18 mouse cellular contexts compared by ENCODE assay signal in genomic region chr10:94038366-94039260, GRCm38 (mm10). TPM values are rescaled to one million over a fixed set of nuclear protein-coding genes. Genes with fewer than 3 reads are reported as not detected.
DNase-seq lines count a peak whose midpoint lies in the region; ATAC-seq and TF ChIP-seq lines count a peak whose summit lies in the region.
"Had no signal": no experiment of that assay in that cellular context is flagged by ENCODE, and none has a peak within 500 bp of the region (broad histone marks: within the 10 kb centered on the region; RNA-seq: fewer than 3 reads in every experiment).

No protein-coding gene starts in this region.

- H3K4me3 ChIP-seq in hindbrain, postnatal 0 days (ENCODE audit: low read length) = no peak overlapping the region
- no peak overlapping the region for H3K4me3 ChIP-seq in hindbrain, embryonic 14.5 days (replicated peaks; ENCODE audit: low read length)
- peak overlapping the region; percentile 35; the same call in 1 of the 2 replicates for H3K4me3 ChIP-seq in bone marrow macrophage, adult 2 months (ENCODE audit: insufficient read depth, low read length)
- H3K4me3 ChIP-seq: heart, embryonic 15.5 days; limb, embryonic 10.5 days; liver, embryonic 15.5 days; neural tube, embryonic 12.5 days had no signal

- no peak for TF ChIP-seq POLR2A in bone marrow macrophage, adult 2 months (IDR thresholded peaks at IDR 0.05; ENCODE audit: borderline replicate concordance, low read depth, low read length)

- no peak overlapping the region for H3K9ac ChIP-seq in hindbrain, postnatal 0 days (replicated peaks; ENCODE audit: low read length)
- H3K9ac ChIP-seq in hindbrain, embryonic 14.5 days = no peak overlapping the region
- H3K9ac ChIP-seq: heart, embryonic 15.5 days; liver, embryonic 15.5 days; neural tube, embryonic 12.5 days had no signal

- no peak for DNase-seq in hindbrain, postnatal 0 days (ENCODE audit: low spot score)
- no peak for DNase-seq in hindbrain, embryonic 14.5 days (ENCODE audit: low spot score)
- DNase-seq in spleen, postnatal 36 days (ENCODE audit: low spot score in 2 of 2) = peak; percentile 19 to 35
- DNase-seq in spleen, adult 18-20 months = no peak
- DNase-seq in splenic B cell, adult 2 months (ENCODE audit: low read depth, low spot score) = peak; percentile 62
- no peak for DNase-seq in frontal cortex, postnatal 14 days (ENCODE audit: low spot score in 2 of 2)
- DNase-seq in thymus, postnatal 25 days = no peak
- DNase-seq: adrenal gland, postnatal 10 days; cerebellum, adult 11-12 months; cerebellum, postnatal 25 days; right cerebral cortex, postnatal 4 days had no signal

- peak overlapping the region; percentile 30 for H3K4me2 ChIP-seq in hindbrain, postnatal 0 days (ENCODE audit: low read depth, low read length)
- H3K4me2 ChIP-seq in hindbrain, embryonic 14.5 days (replicated peaks) = no peak overlapping the region
- H3K4me2 ChIP-seq: heart, embryonic 15.5 days; neural tube, embryonic 12.5 days had no signal

- WGBS in hindbrain, postnatal 0 days = 67% methylated on average over 7 of the region's 7 CpGs
- WGBS in hindbrain, embryonic 14.5 days = 71% methylated on average over 7 of the region's 7 CpGs

- H3K27me3 ChIP-seq in hindbrain, postnatal 0 days (ENCODE audit: insufficient read depth, low read length) = no peaks in the 10 kb centered on the region
- H3K27me3 ChIP-seq in hindbrain, embryonic 14.5 days (ENCODE audit: control insufficient read depth, insufficient read depth, low read length) = no peaks in the 10 kb centered on the region
- no peaks in the 10 kb centered on the region for H3K27me3 ChIP-seq in splenic B cell, adult 2 months (ENCODE audit: control insufficient read depth, insufficient read depth, low read length, poor library complexity, severe bottlenecking)
- H3K27me3 ChIP-seq: heart, embryonic 15.5 days; liver, embryonic 15.5 days; neural tube, embryonic 12.5 days had no signal

- no peak for TF ChIP-seq CTCF in hindbrain, postnatal 0 days (IDR thresholded peaks at IDR 0.05; ENCODE audit: low read depth)
- no peak for TF ChIP-seq CTCF in bone marrow macrophage, adult 2 months (IDR thresholded peaks at IDR 0.05; ENCODE audit: low read depth, low read length)

- no peak overlapping the region for H3K27ac ChIP-seq in hindbrain, postnatal 0 days
- no peak overlapping the region for H3K27ac ChIP-seq in hindbrain, embryonic 14.5 days
- peak overlapping the region; percentile 79 for H3K27ac ChIP-seq in bone marrow macrophage, adult 2 months (ENCODE audit: insufficient read depth, low read depth, low read length)
- H3K27ac ChIP-seq: heart, embryonic 15.5 days; layer of hippocampus, adult 2 months; limb, embryonic 10.5 days; liver, embryonic 15.5 days; neural tube, embryonic 12.5 days had no signal

- no peaks in the 10 kb centered on the region for H3K9me3 ChIP-seq in hindbrain, postnatal 0 days (ENCODE audit: low read length)
- no peaks in the 10 kb centered on the region for H3K9me3 ChIP-seq in hindbrain, embryonic 14.5 days (ENCODE audit: control insufficient read depth, low read length)
- H3K9me3 ChIP-seq: heart, embryonic 15.5 days; limb, embryonic 10.5 days; liver, embryonic 15.5 days; neural tube, embryonic 12.5 days had no signal

- H3K4me1 ChIP-seq in hindbrain, postnatal 0 days (ENCODE audit: insufficient read depth, low read length) = peaks cover 7% of the 10 kb centered on the region; the same call in 1 of the 2 replicates
- H3K4me1 ChIP-seq in hindbrain, embryonic 14.5 days (replicated peaks; ENCODE audit: control insufficient read depth, insufficient read depth, low read length) = peaks cover 8% of the 10 kb centered on the region
- peaks cover 23% of the 10 kb centered on the region for H3K4me1 ChIP-seq in bone marrow macrophage, adult 2 months (ENCODE audit: control insufficient read depth, insufficient read depth, low read length)

- no peaks in the 10 kb centered on the region for H3K36me3 ChIP-seq in hindbrain, postnatal 0 days (ENCODE audit: insufficient read depth, low read length)
- H3K36me3 ChIP-seq in hindbrain, embryonic 14.5 days (replicated peaks; ENCODE audit: control insufficient read depth, insufficient read depth) = no peaks in the 10 kb centered on the region
- no peaks in the 10 kb centered on the region for H3K36me3 ChIP-seq in splenic B cell, adult 2 months (ENCODE audit: control insufficient read depth, insufficient read depth, low read length, poor library complexity, severe bottlenecking)
- H3K36me3 ChIP-seq: heart, embryonic 15.5 days; neural tube, embryonic 12.5 days had no signal

- ATAC-seq in hindbrain, postnatal 0 days = no peak
- no peak for ATAC-seq in hindbrain, embryonic 14.5 days (ENCODE audit: low FRiP score)
- ATAC-seq: forebrain, embryonic 14.5 days had no signal

RNA-seq across cellular contexts. Expression of gene Fgd6, which starts 2.8 kb away (rescaled TPM):
- total RNA-seq in hindbrain, postnatal 0 days (2014; rRNA removed) = 4.7 and 5.2 TPM in 2 replicates
- 1.9 and 2.0 TPM in 2 replicates for polyA plus RNA-seq in hindbrain, postnatal 0 days (2015; fragmentation: Nextera tagmentation; extraction: Ambion mirVana)
- polyA plus RNA-seq in hindbrain, embryonic 14.5 days (2014; fragmentation: Nextera tagmentation; extraction: Ambion mirVana) = 3.2 and 3.6 TPM in 2 replicates
- polyA plus RNA-seq in bone marrow macrophage, adult 2 months (2012; ENCODE audit: insufficient read depth, insufficient read length, missing spikeins) = 20.6 and 26.3 TPM in 2 replicates

RNA-seq across cellular contexts. Expression of gene Vezt, which starts 3.0 kb away (rescaled TPM):
- total RNA-seq in hindbrain, postnatal 0 days (2014; rRNA removed) = 38.6 and 51.6 TPM in 2 replicates
- 33.3 and 34.4 TPM in 2 replicates for polyA plus RNA-seq in hindbrain, postnatal 0 days (2015; fragmentation: Nextera tagmentation; extraction: Ambion mirVana)
- polyA plus RNA-seq in hindbrain, embryonic 14.5 days (2014; fragmentation: Nextera tagmentation; extraction: Ambion mirVana) = 56.5 and 62.5 TPM in 2 replicates
- polyA plus RNA-seq in bone marrow macrophage, adult 2 months (2012; ENCODE audit: insufficient read depth, insufficient read length, missing spikeins) = 16.4 and 16.5 TPM in 2 replicates

Comparison
In these comparisons a context has a peak if more than half of its experiments do, and no peak if none do; other contexts are left out.
1. DNase-seq: peak in spleen, postnatal 36 days (2 of 2) and splenic B cell, adult 2 months (single experiment); none in hindbrain, postnatal 0 days (single experiment), hindbrain, embryonic 14.5 days (single experiment), spleen, adult 18-20 months (0 of 2), frontal cortex, postnatal 14 days (0 of 2) and thymus, postnatal 25 days (single experiment).